Mouse (Mus musculus): Measurements from ENCODE around the gene Mtif3. TPM values are rescaled to one million over a fixed set of nuclear protein-coding genes. Genes with fewer than 3 reads are reported as not detected.
"Not testable (repeated sequence)": the region's sequence is repeated elsewhere in the genome, so short reads cannot be mapped to it uniquely, and the experiment has no call there.

The Mtif3 gene
- polyA plus RNA-seq, 1 experiment from 2014 or later, result 11.8 TPM

DNA sequence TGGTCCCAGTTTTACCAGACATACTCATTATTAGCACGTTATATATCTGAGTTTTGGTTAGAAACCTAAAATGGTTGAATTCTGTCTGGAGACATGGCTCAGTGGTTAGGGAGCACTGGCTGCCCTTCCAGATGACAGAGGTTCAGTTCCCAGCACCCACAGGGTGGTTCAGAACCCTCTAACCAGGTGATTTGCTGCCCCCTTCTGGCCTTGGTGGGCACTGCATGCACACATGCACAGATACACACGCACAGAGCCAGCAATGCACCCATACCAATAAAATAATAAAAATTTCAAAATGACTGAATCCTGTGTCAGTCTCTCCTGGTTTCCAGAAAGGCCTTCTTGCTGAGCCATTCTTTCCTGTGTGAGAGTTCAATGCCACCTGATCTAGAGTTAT is 19.0 kb downstream of the Mtif3 start:
- Histone ChIP-seq H3K27ac (ENCODE audit: low read length) (no peak overlapping the region), H3K4me1 (ENCODE audit: control insufficient read depth, low read depth, low read length) (peaks cover 13% of the 10 kb centered on the region), H3K9ac (ENCODE audit: low read depth, low read length) (no peak overlapping the region), H3K4me2 (ENCODE audit: low read depth, low read length) (no peak overlapping the region), H3K9me3 (replicated peaks; ENCODE audit: control insufficient read depth, low read length) (peaks cover 3% of the 10 kb centered on the region), H3K4me3 (ENCODE audit: low read depth, low read length) (no peak overlapping the region), H3K36me3 (ENCODE audit: control insufficient read depth, insufficient read depth) (no peaks in the 10 kb centered on the region), H3K27me3 (ENCODE audit: control insufficient read depth, insufficient read depth, low read depth, low read length) (no peaks in the 10 kb centered on the region)
- 79% methylated on average over 2 of the region's 2 CpGs for WGBS (ENCODE audit: insufficient replicate concordance)
- no peak for ATAC-seq (ENCODE audit: low read depth)

DNA sequence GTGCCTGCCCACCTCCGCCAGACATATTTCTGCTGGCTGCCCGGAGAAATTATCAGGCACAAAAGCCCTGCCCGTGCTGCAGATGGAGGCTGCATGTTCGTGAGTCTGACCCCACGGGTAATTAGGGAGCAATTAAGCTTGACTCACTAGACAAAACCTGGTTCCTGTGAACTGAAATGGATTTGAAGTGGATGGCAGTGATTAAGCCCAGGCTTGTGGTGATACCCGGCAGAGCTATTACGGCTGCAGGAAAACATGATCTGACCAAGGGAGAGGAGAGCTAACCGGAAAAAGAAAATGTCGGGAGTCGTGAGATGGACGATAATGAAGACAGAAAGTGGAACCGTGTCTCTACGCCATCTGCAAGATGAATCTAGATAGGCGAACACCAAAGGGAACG is 20.6 kb downstream of the Mtif3 start:
- Histone ChIP-seq H3K4me1 (ENCODE audit: control insufficient read depth, low read depth, low read length) (peaks cover under 1% of the 10 kb centered on the region; the same call in 1 of the 2 replicates), H3K4me3 (ENCODE audit: low read depth, low read length) (no peak overlapping the region), H3K9me3 (replicated peaks; ENCODE audit: control insufficient read depth, low read length) (peaks cover 3% of the 10 kb centered on the region), H3K36me3 (ENCODE audit: control insufficient read depth, insufficient read depth) (no peaks in the 10 kb centered on the region), H3K9ac (ENCODE audit: low read depth, low read length) (no peak overlapping the region), H3K27ac (ENCODE audit: low read length) (no peak overlapping the region), H3K27me3 (ENCODE audit: control insufficient read depth, insufficient read depth, low read depth, low read length) (no peaks in the 10 kb centered on the region), H3K4me2 (ENCODE audit: low read depth, low read length) (no peak overlapping the region)
- WGBS (ENCODE audit: insufficient replicate concordance), result 58% methylated on average over 15 of the region's 15 CpGs
- ATAC-seq (ENCODE audit: low read depth), result no peak

DNA sequence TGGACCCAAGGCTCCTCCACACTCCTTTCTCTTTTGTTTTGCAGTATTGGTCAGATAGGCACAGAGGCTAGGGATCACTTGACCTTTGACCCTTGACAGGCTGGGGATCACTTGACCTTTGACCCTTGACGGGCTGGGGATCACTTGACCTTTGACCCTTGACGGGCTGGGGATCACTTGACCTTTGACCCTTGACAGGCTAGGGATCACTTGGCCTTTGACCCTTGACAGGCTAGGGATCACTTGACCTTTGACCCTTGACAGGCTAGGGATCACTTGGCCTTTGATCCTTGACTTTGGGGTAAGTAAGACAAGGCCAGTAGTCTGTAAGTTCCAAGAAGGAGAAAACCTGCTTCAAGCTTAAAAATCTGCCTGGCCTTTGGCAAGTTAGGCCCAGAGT is 21.7 kb downstream of the Mtif3 start:
- WGBS (ENCODE audit: insufficient replicate concordance), result 47% methylated on average over 2 of the region's 2 CpGs
- ATAC-seq (ENCODE audit: low read depth); H3K4me2 ChIP-seq (ENCODE audit: low read depth, low read length); H3K9ac ChIP-seq (ENCODE audit: low read depth, low read length); H3K4me3 ChIP-seq (ENCODE audit: low read depth, low read length); H3K9me3 ChIP-seq (replicated peaks; ENCODE audit: control insufficient read depth, low read length); H3K36me3 ChIP-seq (ENCODE audit: control insufficient read depth, insufficient read depth); H3K27ac ChIP-seq (ENCODE audit: low read length); H3K4me1 ChIP-seq (ENCODE audit: control insufficient read depth, low read depth, low read length); H3K27me3 ChIP-seq (ENCODE audit: control insufficient read depth, insufficient read depth, low read depth, low read length): not testable (repeated sequence)

DNA sequence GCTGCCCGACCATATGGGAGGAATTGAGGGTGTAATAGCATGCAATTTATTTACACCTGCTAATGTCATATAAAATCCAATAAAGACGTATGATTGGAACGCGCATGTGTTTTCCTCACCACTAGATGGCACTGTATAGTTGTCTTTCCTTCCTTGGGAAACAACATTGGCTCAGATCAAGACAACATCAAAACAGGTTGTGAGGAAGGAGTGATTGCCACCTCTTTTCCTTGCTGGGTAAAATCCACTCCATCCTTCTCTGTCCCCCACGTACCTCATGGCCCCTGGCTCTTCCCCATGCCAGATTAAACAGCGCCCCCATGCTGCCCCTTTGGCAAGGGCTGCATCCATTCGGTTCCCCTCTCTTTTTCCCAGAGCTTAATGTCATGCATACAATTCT is 23.4 kb downstream of the Mtif3 start:
- WGBS (ENCODE audit: insufficient replicate concordance), result 20% methylated on average over 7 of the region's 7 CpGs
- no peak overlapping the region for H3K9ac ChIP-seq (ENCODE audit: low read depth, low read length)
- H3K4me3 ChIP-seq (ENCODE audit: low read depth, low read length), result no peak overlapping the region
- ATAC-seq (ENCODE audit: low read depth), result no peak
- peaks cover 3% of the 10 kb centered on the region for H3K9me3 ChIP-seq (replicated peaks; ENCODE audit: control insufficient read depth, low read length)
- H3K4me2 ChIP-seq (ENCODE audit: low read depth, low read length), result no peak overlapping the region
- no peaks in the 10 kb centered on the region for H3K36me3 ChIP-seq (ENCODE audit: control insufficient read depth, insufficient read depth)
- no peak overlapping the region for H3K27ac ChIP-seq (ENCODE audit: low read length)
- no peaks in the 10 kb centered on the region for H3K27me3 ChIP-seq (ENCODE audit: control insufficient read depth, insufficient read depth, low read depth, low read length)
- H3K4me1 ChIP-seq (ENCODE audit: control insufficient read depth, low read depth, low read length), result no peaks in the 10 kb centered on the region

DNA sequence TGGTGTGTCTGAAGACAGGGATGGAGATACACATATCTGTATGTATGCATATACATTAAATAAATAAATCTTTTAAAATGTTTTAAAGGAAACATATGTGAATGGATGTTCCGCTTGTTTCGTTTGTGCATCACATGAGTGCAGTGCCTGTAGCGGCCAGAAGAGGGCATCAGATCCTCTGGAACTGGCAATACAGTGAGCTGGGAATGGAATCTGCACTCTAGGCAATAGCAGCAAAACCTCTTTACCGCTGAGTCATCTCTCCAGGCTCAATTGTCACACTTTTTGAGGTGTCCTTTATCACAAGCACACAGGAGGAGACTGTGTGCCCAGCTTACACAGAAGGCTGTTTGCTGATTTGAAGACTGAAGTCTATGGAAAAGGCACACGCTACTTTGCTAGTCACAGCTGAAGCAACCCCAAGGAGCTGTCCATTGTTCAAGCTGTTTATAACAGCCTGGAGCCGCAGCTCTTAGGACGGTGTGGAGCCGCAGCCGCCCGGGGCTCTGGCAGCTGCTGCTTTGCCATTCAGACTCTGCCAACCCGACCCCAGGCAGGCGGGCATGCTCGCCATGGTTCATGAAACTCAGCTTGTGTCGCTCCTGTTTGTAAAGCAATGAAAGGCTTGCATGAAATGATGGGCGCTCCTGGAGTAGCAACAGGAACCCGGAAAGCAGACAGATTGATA is 24.3 kb downstream of the Mtif3 start:
- Histone ChIP-seq H3K9ac (ENCODE audit: low read depth, low read length) (no peak overlapping the region), H3K9me3 (replicated peaks; ENCODE audit: control insufficient read depth, low read length) (no peaks in the 10 kb centered on the region; the same call in 1 of the 2 replicates), H3K4me1 (ENCODE audit: control insufficient read depth, low read depth, low read length) (no peaks in the 10 kb centered on the region), H3K27ac (ENCODE audit: low read length) (no peak overlapping the region), H3K4me2 (ENCODE audit: low read depth, low read length) (no peak overlapping the region), H3K36me3 (ENCODE audit: control insufficient read depth, insufficient read depth) (no peaks in the 10 kb centered on the region), H3K4me3 (ENCODE audit: low read depth, low read length) (no peak overlapping the region), H3K27me3 (ENCODE audit: control insufficient read depth, insufficient read depth, low read depth, low read length) (no peaks in the 10 kb centered on the region)
- 77% methylated on average over 16 of the region's 16 CpGs for WGBS (ENCODE audit: insufficient replicate concordance)
- no peak for ATAC-seq (ENCODE audit: low read depth)

DNA sequence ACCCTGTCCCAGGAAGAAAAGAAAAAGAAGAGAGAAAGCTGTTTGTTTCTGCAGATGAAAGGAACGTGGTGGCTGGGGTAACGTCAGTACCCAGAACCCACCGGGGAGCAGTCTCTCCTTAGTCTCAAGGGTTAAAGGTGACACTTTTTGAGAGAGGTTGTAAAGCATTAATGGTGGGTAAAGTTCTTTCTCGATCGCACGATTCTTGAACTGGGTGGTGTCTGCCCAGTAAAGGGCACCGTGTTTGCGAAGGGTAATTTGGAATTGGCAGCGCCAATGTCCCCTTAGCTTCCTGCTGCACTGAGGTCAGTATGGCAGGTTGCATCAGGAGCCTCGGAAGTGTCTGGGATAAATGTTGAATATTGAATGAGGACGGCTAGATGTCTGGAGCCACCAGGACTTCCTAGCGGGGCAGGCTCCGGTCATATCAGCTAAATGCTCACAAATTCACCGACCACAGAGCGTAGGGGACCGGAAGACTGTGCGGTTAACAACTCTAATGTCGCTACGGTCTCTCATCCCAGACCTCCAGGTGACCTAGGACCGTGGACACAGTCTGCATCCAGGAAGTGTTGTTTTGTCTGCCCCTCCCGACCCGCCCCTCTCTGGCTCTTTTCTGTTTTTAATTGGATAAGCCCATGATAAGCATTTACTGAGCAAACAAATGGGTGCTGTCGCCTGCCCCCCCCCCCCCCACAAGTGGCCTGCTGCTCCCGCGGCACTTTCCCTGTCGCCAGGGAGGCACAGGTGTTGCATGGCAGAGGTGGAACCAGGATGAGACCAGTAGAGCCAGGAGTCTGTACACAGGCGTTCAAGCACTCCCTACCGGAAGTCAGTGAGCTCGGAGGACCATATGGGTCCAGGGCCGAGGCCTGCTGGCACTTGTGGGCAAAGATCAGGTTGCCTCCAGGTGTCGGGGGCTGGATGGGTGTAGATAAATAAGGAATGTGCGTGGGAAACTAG is 25.8 kb downstream of the Mtif3 start:
- no peaks in the 10 kb centered on the region for H3K27me3 ChIP-seq (ENCODE audit: control insufficient read depth, insufficient read depth, low read depth, low read length)
- no peaks in the 10 kb centered on the region; the same call in 1 of the 2 replicates for H3K9me3 ChIP-seq (replicated peaks; ENCODE audit: control insufficient read depth, low read length)
- 69% methylated on average over 32 of the region's 32 CpGs for WGBS (ENCODE audit: insufficient replicate concordance)
- no peak overlapping the region for H3K4me2 ChIP-seq (ENCODE audit: low read depth, low read length)
- H3K4me1 ChIP-seq (ENCODE audit: control insufficient read depth, low read depth, low read length), result no peaks in the 10 kb centered on the region
- no peak for ATAC-seq (ENCODE audit: low read depth)
- no peaks in the 10 kb centered on the region for H3K36me3 ChIP-seq (ENCODE audit: control insufficient read depth, insufficient read depth)
- H3K27ac ChIP-seq (ENCODE audit: low read length), result no peak overlapping the region
- no peak overlapping the region for H3K4me3 ChIP-seq (ENCODE audit: low read depth, low read length)
- no peak overlapping the region for H3K9ac ChIP-seq (ENCODE audit: low read depth, low read length)

DNA sequence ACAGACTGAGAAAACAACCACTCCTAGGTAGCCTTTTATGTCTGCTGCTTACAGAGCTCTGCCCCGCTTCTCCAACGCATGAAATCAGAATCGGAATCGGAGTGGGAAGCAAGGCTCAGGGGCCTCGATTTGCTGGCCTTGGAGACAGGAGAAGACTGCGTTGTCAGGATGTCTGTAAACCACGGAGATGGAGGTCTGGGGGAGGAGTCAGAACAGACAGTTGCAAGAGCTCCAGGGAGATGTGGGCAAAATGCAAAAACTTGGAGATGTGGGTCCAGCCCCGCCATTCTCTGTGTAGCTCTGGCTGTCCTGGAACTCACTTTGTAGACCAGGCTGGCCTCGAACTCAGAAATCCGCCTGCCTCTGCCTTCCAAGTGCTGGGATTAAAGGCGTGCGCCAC is 30.1 kb downstream of the Mtif3 start:
- Histone ChIP-seq H3K27me3 (ENCODE audit: control insufficient read depth, insufficient read depth, low read depth, low read length) (no peaks in the 10 kb centered on the region), H3K9me3 (replicated peaks; ENCODE audit: control insufficient read depth, low read length) (no peaks in the 10 kb centered on the region), H3K9ac (ENCODE audit: low read depth, low read length) (no peak overlapping the region), H3K27ac (ENCODE audit: low read length) (no peak overlapping the region), H3K4me2 (ENCODE audit: low read depth, low read length) (no peak overlapping the region), H3K4me3 (ENCODE audit: low read depth, low read length) (no peak overlapping the region), H3K36me3 (ENCODE audit: control insufficient read depth, insufficient read depth) (no peaks in the 10 kb centered on the region), H3K4me1 (ENCODE audit: control insufficient read depth, low read depth, low read length) (no peaks in the 10 kb centered on the region)
- 63% methylated on average over 12 of the region's 12 CpGs for WGBS (ENCODE audit: insufficient replicate concordance)
- no peak for ATAC-seq (ENCODE audit: low read depth)

DNA sequence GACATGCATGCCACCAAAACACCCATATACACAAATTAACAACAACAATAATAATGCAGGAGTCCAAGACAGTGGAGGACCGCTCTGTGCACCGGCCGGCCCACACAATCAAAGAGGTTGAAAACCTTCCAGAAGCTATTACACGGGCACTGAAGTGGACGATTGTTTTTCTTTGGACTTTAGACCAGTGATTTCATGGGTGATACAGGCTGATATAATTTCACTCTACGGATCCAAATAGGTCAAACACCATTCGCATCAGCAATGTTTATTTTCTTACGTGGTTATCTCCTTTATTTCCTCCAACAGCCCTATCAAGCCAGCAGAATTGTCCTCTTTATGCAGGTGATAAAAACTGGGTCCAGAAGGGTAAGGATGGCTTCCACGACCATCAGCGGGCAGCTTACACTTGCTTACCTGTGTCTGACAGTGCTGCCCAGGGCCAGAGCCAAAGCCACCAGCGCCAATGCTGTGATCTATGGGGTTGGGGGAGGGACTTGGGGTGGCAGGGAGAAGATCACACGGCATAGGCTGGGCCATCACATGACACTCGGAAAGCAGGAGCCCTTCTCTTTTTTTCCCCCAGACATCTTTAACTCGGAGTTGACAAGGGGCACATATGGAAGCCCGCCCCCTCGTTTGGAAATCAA is 31.6 kb downstream of the Mtif3 start:
- 62% methylated on average over 16 of the region's 16 CpGs for WGBS (ENCODE audit: insufficient replicate concordance)
- no peaks in the 10 kb centered on the region for H3K4me1 ChIP-seq (ENCODE audit: control insufficient read depth, low read depth, low read length)
- no peaks in the 10 kb centered on the region for H3K36me3 ChIP-seq (ENCODE audit: control insufficient read depth, insufficient read depth)

More for the DNA sequence above, 31.6 kb downstream of the Mtif3 start:
- no peak overlapping the region for H3K27ac ChIP-seq (ENCODE audit: low read length)
- no peaks in the 10 kb centered on the region for H3K27me3 ChIP-seq (ENCODE audit: control insufficient read depth, insufficient read depth, low read depth, low read length)
- no peak overlapping the region for H3K4me2 ChIP-seq (ENCODE audit: low read depth, low read length)
- no peak overlapping the region for H3K9ac ChIP-seq (ENCODE audit: low read depth, low read length)
- no peak for ATAC-seq (ENCODE audit: low read depth)
- H3K4me3 ChIP-seq (ENCODE audit: low read depth, low read length), result no peak overlapping the region
- H3K9me3 ChIP-seq (replicated peaks; ENCODE audit: control insufficient read depth, low read length), result no peaks in the 10 kb centered on the region

Data from liver, embryonic 16.5 days (tissue).